Mouse (Mus musculus): ENCODE measurements around the gene Abca1.

The Abca1 gene

DNA sequence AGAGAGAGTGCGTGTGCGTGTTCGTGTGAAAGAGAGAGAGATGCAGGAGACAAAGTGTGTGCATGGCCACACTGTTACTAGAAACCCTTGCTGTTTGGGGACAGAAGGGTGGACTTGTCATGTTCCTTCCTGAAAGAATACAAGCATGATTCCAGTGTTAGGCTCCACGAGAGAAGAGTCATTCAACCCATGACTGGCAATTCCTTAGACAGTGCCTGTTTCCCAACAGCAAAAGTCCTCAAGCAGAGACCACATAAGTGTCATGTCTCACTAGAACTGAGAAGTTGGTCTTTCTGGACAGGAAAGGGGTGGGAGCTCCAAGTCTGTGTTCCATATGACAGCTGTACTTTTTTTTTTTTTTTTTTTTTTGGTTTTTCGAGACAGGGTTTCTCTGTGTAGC lies 10.1 kb downstream of the Abca1 start:
- DNase-seq (ENCODE audit: low read depth, low spot score), result no peak

DNA sequence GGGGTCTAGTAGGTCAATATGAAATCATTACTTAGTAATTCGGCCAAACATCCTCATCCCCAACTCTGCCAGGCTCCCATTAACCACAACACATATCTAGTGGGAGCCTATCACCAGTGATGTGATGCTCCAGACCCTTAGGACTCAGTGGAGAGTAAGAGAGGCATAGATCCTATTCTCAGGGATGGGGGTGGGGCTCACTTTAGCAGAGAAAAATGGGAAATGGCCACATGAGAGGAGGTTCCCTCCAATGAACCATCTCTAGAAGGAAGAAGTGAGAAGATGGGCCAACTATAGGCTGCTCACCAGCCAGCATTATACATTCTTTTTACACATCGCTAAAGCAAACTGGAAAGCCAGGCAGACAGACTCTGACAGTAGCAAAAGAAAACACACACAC lies 10.9 kb downstream of the Abca1 start:
- no peak for DNase-seq (ENCODE audit: low read depth, low spot score)

DNA sequence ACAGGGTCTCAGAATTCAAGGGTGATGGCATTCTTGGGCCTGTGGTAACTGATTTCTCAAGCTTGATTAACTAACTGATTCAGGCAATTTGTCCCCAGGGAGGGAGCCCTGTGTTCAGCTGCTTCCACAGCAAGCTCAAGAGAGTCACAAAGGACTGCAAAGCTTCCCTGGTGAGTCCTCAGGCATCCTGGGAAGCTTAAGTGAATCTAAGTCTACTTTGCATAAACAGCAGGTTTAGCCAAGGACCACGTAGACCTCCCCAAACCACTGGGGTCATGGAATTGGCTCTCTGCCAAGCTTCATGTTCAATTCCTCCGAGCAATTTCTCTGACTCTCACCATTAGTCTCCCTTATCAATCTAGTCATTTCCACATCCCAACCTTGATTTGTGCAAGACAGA lies 12.2 kb downstream of the Abca1 start:
- no peak for DNase-seq (ENCODE audit: low read depth, low spot score)

DNA sequence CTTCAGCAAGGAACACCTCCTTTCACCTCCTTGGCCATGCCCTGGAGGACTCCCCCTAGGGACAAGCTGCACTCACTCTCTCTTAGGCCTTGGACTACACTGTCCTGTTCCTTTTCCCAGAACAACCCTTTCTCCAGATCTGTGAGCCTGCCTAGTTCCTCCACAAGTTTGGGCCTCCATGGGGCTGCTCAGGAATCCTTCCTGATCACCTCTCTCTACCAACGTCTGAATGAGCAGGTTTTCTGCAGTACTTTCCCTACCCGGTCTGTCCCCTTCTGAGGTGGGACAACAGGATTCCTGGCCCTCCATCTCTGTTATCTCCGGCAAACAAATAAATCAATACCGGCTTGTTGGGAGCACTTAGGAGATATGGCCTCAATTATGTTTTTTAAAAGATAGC lies 12.6 kb downstream of the Abca1 start:
- no peak for DNase-seq (ENCODE audit: low read depth, low spot score)

GRCm38 (mm10) chr4:53146227-53146949 lies 13.3 kb downstream of the Abca1 start:
- DNase-seq (ENCODE audit: low read depth, low spot score), result no peak

DNA sequence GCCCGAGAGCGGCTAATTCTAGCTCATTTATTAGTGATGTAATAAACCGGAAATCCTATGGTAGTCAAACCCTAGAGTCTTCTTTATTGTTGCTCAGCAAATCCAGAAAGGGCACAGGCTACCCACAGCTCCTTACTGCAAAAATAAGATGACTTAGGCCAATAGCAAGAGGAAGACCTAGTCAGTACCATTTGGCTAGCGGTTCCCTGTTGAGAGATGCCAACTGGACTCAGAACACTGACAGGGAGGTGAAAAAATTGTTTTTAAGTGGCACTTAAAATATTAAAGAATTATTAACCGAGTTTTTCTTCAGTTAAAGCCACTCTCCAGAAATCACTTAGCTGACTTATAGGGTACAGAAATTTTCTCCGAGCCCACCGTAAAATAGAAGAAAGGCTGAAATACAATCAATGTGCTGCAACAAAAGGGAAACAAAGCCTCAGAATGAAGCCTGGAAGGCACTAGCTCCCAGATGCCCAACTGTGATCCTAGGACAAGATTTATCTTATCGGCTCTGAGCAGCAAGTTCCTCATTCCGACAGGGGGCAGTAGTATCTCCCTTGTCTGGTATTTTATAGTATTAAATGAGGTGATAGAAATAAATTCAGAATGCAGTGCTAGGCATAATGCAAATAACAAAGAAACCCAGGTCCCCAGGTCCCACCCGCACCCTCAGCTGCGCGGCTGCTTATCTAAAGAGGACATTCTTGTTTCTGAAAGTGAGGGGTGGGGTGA lies 14.1 kb downstream of the Abca1 start:
- no peak for DNase-seq (ENCODE audit: low read depth, low spot score)

DNA sequence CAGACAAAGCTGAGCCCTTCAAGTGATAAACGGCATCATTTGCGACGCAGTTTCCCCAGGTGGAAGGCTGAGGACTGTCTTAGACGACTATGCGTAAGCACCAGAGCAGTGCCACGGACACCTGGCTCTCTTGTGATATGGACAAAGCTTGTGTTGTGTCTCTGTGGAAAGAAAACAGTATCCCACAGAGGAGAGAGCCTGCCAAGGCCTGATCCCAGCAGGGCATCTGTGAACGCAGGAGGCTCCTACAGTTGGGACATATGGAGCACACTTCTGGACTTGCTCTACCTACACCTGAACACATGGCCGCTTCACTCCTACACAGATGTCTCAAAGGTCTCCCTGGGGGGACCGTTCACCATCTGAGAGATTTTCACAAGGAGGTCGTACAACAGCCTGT lies 15.1 kb downstream of the Abca1 start:
- no peak for DNase-seq (ENCODE audit: low read depth, low spot score)

DNA sequence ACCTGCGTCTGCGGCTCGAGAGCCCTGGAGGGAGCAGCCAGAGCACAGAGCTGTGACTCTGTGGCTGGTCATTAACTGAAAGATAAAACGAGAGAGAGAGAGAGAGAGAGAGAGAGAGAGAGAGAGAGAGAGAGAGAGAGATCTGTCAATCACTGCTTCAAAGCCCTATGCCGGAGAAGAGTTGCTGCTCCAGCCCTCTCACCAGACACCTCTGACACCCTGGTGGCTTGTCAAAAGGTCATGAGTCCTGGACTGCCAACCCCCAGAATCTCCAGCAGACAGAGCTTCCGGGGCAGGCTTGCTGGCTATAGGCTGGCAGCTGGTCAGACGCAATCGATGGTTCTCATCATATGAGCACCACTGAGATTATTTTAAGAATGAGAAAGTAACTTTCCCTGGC lies 15.7 kb downstream of the Abca1 start:
- DNase-seq (ENCODE audit: low read depth, low spot score), result no peak

DNA sequence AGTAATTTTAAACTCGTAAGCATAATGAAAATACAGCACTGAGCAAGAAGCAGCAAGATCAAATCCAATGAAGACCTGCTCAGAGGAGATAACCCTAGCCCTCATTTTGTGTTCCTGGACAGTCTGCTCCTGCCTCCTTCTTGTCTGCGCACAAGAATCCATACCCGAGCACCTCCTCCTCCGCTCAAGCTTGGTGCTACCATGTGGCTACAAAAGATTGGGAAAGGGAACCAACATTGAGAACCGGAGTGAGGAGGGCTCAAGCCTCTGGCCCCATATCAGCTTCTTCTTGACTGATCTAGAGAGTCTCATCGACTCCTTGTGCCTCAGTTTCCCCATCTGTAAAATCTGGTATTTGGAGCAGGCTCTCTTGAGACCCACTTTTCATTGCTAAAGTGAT lies 19.0 kb downstream of the Abca1 start:
- no peak for DNase-seq (ENCODE audit: low read depth, low spot score)

DNA sequence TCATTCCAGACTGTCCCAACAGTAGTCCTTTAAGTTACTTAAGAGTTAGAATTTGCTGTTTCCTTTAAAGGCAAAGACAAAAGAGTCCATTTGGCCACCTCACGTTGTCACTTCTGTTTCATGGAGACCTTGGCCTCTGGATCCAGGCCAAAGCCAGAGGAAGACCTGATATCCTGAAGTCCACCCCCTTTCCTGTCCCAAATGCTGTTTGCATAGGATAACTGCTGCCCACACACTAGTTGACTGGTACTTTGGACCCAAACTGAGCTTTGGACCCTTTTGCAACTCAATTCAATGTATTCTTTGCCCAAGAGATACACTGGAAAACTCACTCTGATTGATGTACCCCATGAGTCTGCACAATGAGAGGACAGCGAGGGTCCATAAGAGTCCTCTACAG lies 20.2 kb downstream of the Abca1 start:
- DNase-seq (ENCODE audit: low read depth, low spot score), result no peak

- no peak for DNase-seq (ENCODE audit: low read depth, low spot score)
Observed at GRCm38 (mm10) chr4:53138974-53139373, 20.7 kb downstream of the Abca1 start.

DNA sequence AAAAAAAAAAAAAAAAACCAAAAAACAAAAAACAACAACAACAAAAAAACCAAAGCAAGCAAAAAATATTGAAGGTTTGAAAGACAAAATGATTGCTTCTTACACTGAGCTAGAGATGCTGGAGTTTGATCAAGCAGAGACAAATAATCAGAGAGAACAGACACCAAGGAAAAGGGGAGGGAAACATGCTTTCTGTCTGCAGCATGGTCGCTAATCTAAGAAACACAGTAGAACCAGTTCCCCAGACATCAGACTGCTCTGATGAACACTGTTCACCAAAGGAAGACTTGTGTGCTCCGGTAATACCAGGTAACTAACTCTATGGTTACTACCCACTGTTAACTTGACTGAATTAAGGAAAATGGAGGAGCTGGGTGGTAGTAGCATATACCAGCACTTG lies 22.6 kb downstream of the Abca1 start:
- DNase-seq (ENCODE audit: low read depth, low spot score), result no peak

- no peak for DNase-seq (ENCODE audit: low read depth, low spot score)
Observed at GRCm38 (mm10) chr4:53134816-53135215, 24.9 kb downstream of the Abca1 start.

GRCm38 (mm10) chr4:53133995-53134394 lies 25.7 kb downstream of the Abca1 start:
- no peak for DNase-seq (ENCODE audit: low read depth, low spot score)

GRCm38 (mm10) chr4:53131538-53131937 lies 28.2 kb downstream of the Abca1 start:
- DNase-seq (ENCODE audit: low read depth, low spot score), result no peak

DNA sequence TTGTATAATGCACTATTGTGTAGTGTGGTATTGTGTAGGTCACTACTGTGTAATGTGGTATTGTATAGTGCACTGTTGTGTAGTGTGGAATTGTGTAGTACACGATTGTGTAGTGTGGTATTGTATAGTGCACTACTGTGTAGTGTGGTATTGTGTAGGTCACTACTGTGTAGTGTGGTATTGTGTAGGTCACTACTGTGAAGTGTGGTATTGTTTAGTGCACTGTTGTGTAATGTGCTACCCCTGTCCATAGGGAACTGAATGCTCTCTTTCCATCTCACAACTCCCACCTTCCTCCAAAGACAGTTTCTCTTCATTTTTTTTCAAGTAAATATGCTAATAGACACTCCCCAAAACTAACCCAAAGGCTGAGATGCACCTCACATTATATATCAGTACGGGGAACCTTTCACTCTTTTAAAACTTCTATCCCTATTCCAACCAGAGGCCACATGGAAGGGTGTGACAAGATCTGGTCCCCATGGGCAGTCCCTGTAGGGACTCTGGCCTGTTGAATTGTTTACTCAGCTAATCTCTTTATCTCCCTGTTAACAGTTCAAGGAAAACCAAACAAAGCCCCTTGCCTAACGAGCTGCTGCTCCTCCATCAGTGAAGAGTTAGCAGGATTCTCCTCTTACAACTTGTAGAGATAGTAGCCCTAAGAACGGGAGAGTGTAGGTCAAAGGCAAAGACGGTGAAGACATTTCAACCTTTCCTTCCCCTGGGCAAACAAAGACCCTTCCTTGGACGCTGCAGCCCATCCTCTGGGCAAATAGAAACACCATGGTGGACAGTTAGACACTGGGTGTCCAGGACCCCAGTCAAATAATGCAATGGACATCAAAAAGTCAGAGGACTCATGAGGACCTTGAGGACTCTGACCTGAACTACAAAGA lies 28.8 kb downstream of the Abca1 start:
- DNase-seq (ENCODE audit: low read depth, low spot score), result no peak

GRCm38 (mm10) chr4:53129716-53130301 lies 29.9 kb downstream of the Abca1 start:
- no peak for DNase-seq (ENCODE audit: low read depth, low spot score)

DNA sequence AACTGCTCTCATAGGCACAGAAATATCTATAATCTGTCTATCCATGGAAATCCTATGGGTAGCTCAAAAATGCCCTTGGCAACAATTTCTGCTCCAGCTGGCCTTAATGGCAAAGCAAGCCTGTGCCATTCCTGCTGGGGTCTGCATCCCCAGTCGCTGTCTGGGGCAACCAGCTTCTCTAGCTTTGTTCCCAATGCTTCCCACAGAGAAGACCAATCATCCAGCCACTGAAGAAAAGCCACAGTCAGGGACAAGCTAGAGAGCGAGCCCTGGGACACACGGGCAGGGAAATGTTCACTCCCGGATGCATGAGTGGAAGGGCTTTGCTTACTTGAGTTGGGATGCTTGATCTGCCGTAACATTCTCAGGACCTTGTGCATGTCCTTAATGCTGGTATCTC lies 32.4 kb downstream of the Abca1 start:
- no peak for DNase-seq (ENCODE audit: low read depth, low spot score)

DNA sequence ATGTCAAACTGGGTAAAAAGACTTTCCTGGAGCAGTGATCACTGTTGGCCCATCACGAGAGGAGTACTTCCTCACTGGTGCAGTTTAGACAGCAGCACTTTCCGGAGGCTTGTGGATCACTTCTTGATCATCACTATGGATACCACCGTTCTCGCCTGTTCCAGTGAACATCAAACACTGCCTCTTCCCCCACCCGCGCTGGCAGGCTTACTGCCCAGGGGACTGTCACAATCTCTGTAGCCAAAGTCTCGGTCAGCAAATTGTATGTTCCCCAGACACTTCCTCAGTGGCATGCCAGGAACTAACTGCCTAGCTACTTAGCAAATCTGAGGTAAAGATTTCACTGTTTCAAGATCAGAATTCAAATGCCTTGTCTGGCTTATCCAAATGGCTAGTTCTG lies 32.9 kb downstream of the Abca1 start:
- DNase-seq (ENCODE audit: low read depth, low spot score), result no peak

DNA sequence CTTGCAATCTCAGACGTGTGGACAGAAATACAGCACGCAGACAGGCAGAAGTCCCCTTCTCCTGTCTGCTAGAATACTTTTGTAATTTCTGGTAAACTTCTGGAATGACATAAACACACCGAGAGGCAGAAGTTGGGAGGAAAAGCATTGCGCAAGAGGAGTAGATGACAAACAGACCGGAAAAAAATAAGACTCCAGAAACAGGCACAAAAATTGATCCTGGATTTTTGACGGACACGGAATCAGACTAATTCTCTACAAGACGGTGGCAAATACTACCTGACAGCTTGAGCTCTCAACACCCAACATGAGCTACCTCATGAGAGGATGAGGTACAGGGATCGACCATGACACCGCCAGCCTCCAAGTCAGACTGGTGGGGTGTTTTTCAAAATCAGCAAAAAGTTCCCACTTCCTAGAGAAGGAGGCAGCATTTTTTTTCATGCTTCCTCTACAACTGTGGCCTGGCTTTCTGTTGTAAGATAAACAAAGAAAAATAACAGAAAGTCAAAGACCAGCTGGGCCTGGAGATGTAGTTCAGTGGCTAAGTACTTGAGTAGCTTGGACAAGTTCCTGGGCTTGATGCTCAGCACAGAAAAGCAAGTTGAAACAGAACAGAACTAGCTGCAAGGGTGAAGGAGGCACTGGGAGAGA lies 34.7 kb downstream of the Abca1 start:
- no peak for DNase-seq (ENCODE audit: low read depth, low spot score)

DNA sequence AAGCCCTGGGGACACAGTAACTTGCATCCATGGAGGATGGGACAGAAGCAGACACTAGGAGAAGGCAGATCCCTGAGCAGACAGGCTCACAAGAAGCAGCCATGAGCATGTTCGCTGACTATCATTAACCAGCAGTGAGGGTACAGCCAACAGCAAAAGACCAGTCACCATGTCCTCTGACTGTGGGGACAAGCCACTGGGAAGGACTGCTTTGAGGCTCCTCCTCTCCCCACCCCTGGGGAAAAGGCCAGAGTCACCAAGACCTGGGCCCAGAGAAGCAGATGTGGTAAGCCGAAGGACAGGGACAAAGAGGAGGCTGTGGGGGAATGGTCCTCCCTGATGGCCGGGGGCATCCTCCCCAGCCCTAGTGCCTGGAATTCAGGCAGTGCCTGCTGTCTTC lies 37.4 kb downstream of the Abca1 start:
- no peak for DNase-seq (ENCODE audit: low read depth, low spot score)
